Mouse (Mus musculus) kidney, postnatal 4 days (tissue): ENCODE data around the gene Zfp956.
"Not testable (repeated sequence)": the region's sequence is repeated elsewhere in the genome, so short reads cannot be mapped to it uniquely, and the experiment has no call there.

ENCODE experiments used
- DNase-seq, 2 experiments: peaks; one replicate each; pipeline ENCODE4 v3.0.0; 2021; ENCODE audit warnings: mixed read lengths in 2 of 2

Gene Zfp956

GRCm38 (mm10) chr6:47953191-47953726 is at the start of gene Zfp956:
TSS of gene Zfp956 (plus strand) at chr6:47953390.
- peak; percentile 95 to 96 for DNase-seq

GRCm38 (mm10) chr6:47903587-47903986 is 49.6 kb upstream of the Zfp956 start:
- no peak for DNase-seq

- DNase-seq = no peak
These were observed 48.8 kb upstream of the Zfp956 start for GRCm38 (mm10) chr6:47904361-47904760.

- no peak for DNase-seq
These were observed 48.1 kb upstream of the Zfp956 start for GRCm38 (mm10) chr6:47904917-47905695.

- no peak for DNase-seq
These were observed 46.9 kb upstream of the Zfp956 start for GRCm38 (mm10) chr6:47906326-47906725.

- DNase-seq = no peak
These were observed 44.2 kb upstream of the Zfp956 start for GRCm38 (mm10) chr6:47909007-47909406.

- no peak for DNase-seq
These were observed 41.5 kb upstream of the Zfp956 start for GRCm38 (mm10) chr6:47911650-47912049.

- no peak for DNase-seq
These were observed 40.2 kb upstream of the Zfp956 start for GRCm38 (mm10) chr6:47912991-47913390.

- DNase-seq = no peak
These were observed 36.1 kb upstream of the Zfp956 start for GRCm38 (mm10) chr6:47917051-47917450.

- DNase-seq = no peak
These were observed 34.4 kb upstream of the Zfp956 start for GRCm38 (mm10) chr6:47918768-47919274.

- no peak for DNase-seq
These were observed 33.3 kb upstream of the Zfp956 start for GRCm38 (mm10) chr6:47919646-47920446.

GRCm38 (mm10) chr6:47920447-47921340 is 32.5 kb upstream of the Zfp956 start, which contains the start of gene Zfp212:
TSS of gene Zfp212 (plus strand) at chr6:47920476.
- DNase-seq = peak; percentile 90 to 94

GRCm38 (mm10) chr6:47942461-47942860 is 10.7 kb upstream of the Zfp956 start:
- no peak for DNase-seq

GRCm38 (mm10) chr6:47943021-47943691 is 10.0 kb upstream of the Zfp956 start:
- peak; percentile 73 to 85 for DNase-seq

- DNase-seq = no peak
These were observed 9.5 kb upstream of the Zfp956 start for GRCm38 (mm10) chr6:47943721-47944120.

GRCm38 (mm10) chr6:47947388-47947787 is 5.8 kb upstream of the Zfp956 start:
- DNase-seq = no peak

GRCm38 (mm10) chr6:47954425-47954824 is 1.2 kb downstream of the Zfp956 start:
- DNase-seq = no peak

GRCm38 (mm10) chr6:47957816-47958215 is 4.6 kb downstream of the Zfp956 start:
- DNase-seq = no peak

GRCm38 (mm10) chr6:47960685-47961421 is 7.7 kb downstream of the Zfp956 start:
- DNase-seq = no peak

- DNase-seq = no peak
These were observed 9.9 kb downstream of the Zfp956 start for GRCm38 (mm10) chr6:47963051-47963450.

GRCm38 (mm10) chr6:47968166-47968565 is 15.0 kb downstream of the Zfp956 start:
- DNase-seq = not testable (repeated sequence)
